Mouse (Mus musculus) olfactory bulb, adult 2 months (tissue): ENCODE measurements around the gene Spg21. TPM values are rescaled to one million over a fixed set of nuclear protein-coding genes. Genes with fewer than 3 reads are reported as not detected.

Experiments
- H3K27ac ChIP-seq: fragments of 200-500 bp; 2 replicates; pipeline ENCODE4 v1.5.1; 2012; ENCODE audit warnings: low read depth, low read length; ENCODE audit not compliant: insufficient read depth
- H3K4me1 ChIP-seq: fragments of 200-500 bp; 2 replicates; pipeline ENCODE4 v1.6.1; 2012; ENCODE audit warnings: low read length; ENCODE audit not compliant: control insufficient read depth, insufficient read depth
- H3K4me3 ChIP-seq: fragments of 200-500 bp; 2 replicates; pipeline ENCODE4 v1.5.1; 2012; ENCODE audit warnings: mild to moderate bottlenecking, low read depth, low read length, moderate library complexity; ENCODE audit not compliant: insufficient read depth
- CTCF ChIP-seq: fragments of 200-500 bp; IDR thresholded peaks from 2 replicates; pipeline ENCODE4 v1.5.1; 2012; ENCODE audit warnings: low read depth, mild to moderate bottlenecking, low read length, moderate library complexity; ENCODE audit not compliant: insufficient read depth
- POLR2A ChIP-seq: fragments of 200-500 bp; IDR thresholded peaks from 2 replicates; pipeline ENCODE4 v1.6.1; 2012; ENCODE audit warnings: mild to moderate bottlenecking, low read depth, low read length, moderate library complexity; ENCODE audit not compliant: insufficient read depth
- WGBS: fragments of 180-500 bp; shearing (Covaris S2); methylation state at CpG from one replicate; pipeline ENCODE4 v1.1.7; 2018; 5-methylcytosine and 5-hydroxymethylcytosine counted together
- polyA plus RNA-seq: library from polyadenylated mRNA; stranded (reverse); fragments of >200 nt; gene quantifications from 2 replicates; pipeline ENCODE4 v1.2.4, GENCODE M21; 2012; ENCODE audit warnings: low replicate concordance; ENCODE audit not compliant: missing spikeins, insufficient read depth, insufficient read length

Gene Spg21
- not detected in 2 replicates for polyA plus RNA-seq

DNA sequence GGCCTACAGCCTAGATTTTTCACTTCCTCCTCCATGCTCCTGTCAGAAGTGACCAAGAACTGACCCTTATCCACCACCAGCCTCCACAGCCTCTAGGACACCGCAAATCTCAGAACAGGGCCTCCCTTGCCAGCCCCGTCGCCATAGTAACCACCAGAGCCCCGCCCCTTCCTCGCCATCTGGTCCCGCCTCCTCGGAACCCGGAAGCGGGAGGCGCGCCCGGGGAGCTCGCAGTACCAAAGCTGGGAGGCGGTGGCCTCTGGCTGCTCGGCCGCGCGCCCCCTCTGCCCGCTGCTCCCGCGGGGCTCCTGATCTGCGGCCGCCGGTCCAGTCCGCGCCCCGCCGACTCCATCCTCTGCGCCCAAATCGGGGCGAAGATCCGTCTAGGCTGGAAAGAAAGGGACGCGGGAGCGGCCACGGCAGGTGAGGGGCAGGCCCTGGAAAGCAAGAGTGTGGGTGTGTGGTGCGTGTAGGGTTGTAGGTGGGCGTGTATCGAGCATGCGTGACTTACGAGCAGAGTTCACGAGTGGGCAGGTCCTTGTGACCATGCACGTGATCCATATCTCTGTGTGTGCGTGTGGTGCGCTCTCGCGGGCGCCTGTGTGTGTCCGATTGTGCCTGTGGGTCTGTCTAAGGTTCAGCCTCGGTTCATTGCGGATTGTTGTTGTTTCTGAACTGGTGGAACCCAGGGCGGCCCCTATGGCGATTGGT lies at the start of gene Spg21:
TSS of gene Spg21 (plus strand) at position 216 of the 711 bp plus-strand sequence.
- under 1% methylated on average over 53 of the region's 53 CpGs for WGBS
- Histone ChIP-seq H3K4me3 (peak within 1 kb of the TSS; percentile 65), H3K27ac (peak within 1 kb of the TSS; percentile 82; the same call in 1 of the 2 replicates), H3K4me1 (peaks cover 5% of the 10 kb centered on the region; the same call in 1 of the 2 replicates)
- TF ChIP-seq POLR2A = peak; percentile 60; the same call in 1 of the 2 replicates
- TF ChIP-seq CTCF = no peak

DNA sequence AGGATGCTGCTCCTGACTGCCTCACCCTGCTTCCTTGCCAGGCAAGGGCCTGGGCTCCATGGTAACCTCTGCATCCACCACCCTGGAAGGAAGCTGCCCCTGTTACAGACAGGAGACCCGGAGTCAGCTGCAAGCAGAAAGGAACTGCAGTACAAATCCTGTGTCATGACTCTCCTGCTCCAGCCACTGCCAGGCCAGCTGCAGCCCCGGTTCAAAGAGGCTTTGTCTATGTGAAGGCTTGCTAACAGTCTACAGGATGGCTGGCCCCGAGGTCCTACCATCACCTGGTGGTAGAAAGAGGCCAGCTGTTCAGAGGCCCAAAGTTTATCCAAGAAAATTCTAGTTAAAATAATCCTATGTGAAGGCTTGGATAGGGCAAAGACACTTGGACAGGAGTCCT lies 49.4 kb upstream of the Spg21 start:
- no peak for TF ChIP-seq CTCF
- TF ChIP-seq POLR2A = no peak
- Histone ChIP-seq H3K4me1 (peaks cover 6% of the 10 kb centered on the region), H3K27ac (no peak overlapping the region), H3K4me3 (no peak overlapping the region)
- WGBS = 55% methylated on average over 3 of the region's 3 CpGs

DNA sequence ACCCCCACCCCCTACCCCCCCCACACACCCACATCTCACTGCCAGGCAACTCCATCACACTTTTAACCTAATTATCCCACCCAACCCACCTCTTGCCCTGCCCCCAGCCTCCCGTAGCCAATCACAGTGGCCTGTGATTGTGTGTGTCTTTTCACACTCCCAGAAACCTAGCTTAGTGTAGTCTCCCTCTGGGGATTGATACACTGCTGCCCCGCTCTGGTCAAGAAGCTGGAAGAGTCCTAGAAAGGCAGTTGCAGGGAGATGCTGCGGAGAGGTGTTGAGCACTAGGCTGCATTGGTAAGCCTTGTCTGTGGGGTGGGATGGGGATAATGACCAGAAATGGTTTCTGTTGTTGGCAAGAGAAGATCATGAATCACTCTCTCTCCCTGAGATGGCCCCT lies 43.0 kb upstream of the Spg21 start:
- H3K4me1 ChIP-seq = no peaks in the 10 kb centered on the region
- no peak overlapping the region for H3K27ac ChIP-seq
- WGBS = 56% methylated on average over 3 of the region's 3 CpGs
- no peak for TF ChIP-seq POLR2A
- TF ChIP-seq CTCF = no peak
- H3K4me3 ChIP-seq = no peak overlapping the region

DNA sequence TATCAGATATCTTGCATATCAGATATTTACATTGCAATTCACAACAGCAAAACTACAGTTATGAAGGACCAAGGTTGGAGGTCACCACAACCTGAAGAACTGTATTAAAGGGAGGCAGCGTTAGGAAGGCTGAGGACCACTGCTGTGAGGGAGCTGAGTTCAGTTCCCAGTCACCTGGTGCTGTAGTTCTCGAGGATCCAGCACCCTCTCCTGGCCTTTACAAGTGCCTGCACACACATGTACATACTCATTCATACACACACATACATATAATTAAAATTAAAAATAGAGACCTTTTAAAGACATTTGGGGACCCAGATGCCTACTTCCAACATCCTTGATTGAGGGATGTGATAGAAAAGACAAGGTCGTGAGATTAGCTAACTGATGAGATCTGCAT lies 41.1 kb upstream of the Spg21 start:
- TF ChIP-seq CTCF (no peak), POLR2A (no peak)
- Histone ChIP-seq H3K4me3 (no peak overlapping the region), H3K4me1 (no peaks in the 10 kb centered on the region), H3K27ac (no peak overlapping the region)
- 91% methylated on average over 3 of the region's 3 CpGs for WGBS

DNA sequence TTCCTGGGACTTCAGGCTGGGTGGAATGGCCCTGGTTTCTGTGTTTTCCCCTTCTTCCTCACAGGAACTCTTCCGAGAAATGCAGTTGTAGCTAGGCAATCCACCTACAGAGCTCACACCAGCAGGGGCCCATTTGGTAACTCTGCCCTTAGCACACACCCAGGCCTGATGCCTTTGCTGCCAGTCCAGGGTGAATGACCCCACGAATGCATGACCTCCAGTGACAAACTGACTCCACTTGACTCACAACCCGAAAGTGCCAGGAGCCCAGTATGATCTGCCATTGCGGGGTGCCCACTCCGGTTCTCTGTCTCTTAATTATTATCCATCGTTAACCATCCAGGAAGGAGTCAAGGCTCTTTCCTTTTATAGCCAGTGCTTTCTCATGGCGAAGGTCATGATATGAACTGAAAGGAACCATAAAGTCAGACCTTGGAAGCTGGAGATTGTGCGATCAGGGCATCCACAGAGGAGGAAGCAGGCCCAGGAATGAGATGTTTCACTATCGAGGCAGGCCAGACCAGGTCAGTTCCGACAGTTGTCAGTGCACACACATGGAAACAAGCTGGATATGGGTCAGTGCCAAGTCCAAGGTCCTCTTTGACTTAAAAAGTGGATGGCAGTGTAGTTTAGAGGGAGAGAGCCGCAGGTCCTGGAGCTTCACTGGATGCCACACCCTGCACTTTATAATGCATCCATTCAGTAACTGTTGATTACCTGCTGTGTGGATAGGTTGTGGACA lies 37.8 kb upstream of the Spg21 start, which contains the start of gene Slc51b:
TSS of gene Slc51b (minus strand) at position 196 of the 742 bp plus-strand sequence.
- TF ChIP-seq CTCF = no peak
- no peak for TF ChIP-seq POLR2A
- Histone ChIP-seq H3K4me3 (no peak within 1 kb of the TSS), H3K27ac (no peak within 1 kb of the TSS), H3K4me1 (no peaks in the 10 kb centered on the region)
- 84% methylated on average over 11 of the region's 11 CpGs for WGBS

DNA sequence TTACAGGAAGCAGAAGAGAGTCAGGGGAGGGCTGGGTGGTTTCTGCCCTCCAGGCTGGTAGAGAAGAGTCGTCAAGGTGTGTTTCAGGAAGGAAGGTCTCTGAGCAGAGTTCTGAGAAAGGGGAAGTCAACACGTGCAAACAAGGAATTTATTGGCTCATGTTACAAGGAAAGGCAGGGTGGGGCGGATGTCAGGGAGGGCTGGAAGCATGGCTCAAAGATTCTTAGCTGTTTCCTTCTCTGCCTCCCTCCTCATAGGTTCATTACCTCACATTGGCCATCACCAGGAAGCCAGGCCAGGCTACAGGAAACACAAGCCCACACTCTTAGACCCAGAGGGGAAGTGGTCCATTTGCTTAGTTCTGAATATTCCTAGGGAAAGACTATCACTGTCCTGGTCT lies 36.4 kb upstream of the Spg21 start:
- no peaks in the 10 kb centered on the region for H3K4me1 ChIP-seq
- no peak overlapping the region for H3K4me3 ChIP-seq
- TF ChIP-seq CTCF (no peak), POLR2A (no peak)
- 62% methylated on average over 3 of the region's 3 CpGs for WGBS
- H3K27ac ChIP-seq = no peak overlapping the region

DNA sequence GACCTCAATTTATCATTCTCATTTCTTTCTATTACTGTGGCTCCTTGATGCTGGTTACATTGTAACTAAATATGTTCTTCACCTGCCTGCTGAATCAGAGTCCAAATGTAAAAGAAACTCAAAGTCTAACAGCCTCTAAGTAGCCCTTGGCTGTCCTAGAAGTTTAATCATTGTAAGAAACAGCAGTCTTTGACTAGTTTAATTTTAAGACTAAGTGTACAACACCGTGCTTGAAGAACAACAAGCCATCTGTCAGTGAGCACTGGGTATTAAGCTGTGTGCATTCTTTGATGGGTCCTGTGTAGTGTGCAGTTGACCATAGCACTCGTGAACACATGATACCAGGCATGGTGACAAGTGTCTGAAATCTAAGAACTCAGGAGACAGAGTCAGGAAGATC lies 33.2 kb upstream of the Spg21 start:
- Histone ChIP-seq H3K4me1 (no peaks in the 10 kb centered on the region), H3K27ac (no peak overlapping the region), H3K4me3 (no peak overlapping the region)
- no peak for TF ChIP-seq POLR2A
- TF ChIP-seq CTCF = no peak
- WGBS = 72% methylated on average over 2 of the region's 2 CpGs

DNA sequence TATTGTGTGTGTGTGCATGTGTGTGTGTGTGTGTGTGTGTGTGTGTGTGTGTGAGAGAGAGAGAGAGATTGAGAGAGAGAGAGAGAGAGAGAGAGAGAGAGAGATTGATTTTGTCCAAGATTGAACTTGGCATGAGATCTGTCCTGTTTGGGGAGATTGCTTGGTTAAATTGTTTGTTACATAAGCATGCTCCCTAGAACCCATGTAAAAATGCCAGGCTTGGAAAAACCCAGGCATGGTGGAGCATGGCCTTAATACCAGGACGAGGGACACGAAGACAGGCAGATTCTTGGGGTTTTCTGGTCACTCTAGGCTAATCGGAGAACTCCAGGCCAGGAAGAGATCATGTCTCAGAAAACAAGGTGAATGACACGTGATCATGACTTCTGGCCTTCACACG lies 32.7 kb upstream of the Spg21 start:
- TF ChIP-seq CTCF (no peak), POLR2A (no peak)
- Histone ChIP-seq H3K4me1 (no peaks in the 10 kb centered on the region), H3K27ac (no peak overlapping the region), H3K4me3 (no peak overlapping the region)
- WGBS = 93% methylated on average over 5 of the region's 5 CpGs

DNA sequence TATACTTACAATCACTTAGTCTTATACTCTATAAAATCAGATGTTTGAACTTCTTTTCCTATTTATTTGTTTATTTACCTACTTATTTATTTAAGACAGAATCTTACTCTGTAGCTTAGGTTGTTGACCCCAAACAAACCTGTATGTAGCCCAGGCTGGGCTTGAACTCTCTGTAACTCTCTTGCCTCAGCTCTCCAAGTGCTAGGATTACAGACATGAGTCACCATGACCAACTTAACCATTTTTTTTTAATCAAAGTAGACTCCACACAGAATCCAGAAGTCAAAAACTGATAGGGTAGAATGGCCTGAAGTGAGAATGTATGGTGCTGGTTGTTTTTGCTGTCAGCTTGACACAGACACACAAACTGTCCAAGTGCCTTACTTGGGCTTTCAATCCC lies 30.3 kb upstream of the Spg21 start:
- Histone ChIP-seq H3K27ac (no peak overlapping the region), H3K4me1 (no peaks in the 10 kb centered on the region), H3K4me3 (no peak overlapping the region)
- TF ChIP-seq POLR2A (no peak), CTCF (no peak)
